Mouse (Mus musculus) brain, embryonic 14.5 days (tissue): ENCODE measurements around the gene Csnk1d.

Experiments
- CTCF ChIP-seq: fragments of 200-500 bp; IDR thresholded peaks from 2 replicates; pipeline ENCODE4 v1.5.1; 2012; ENCODE audit warnings: inconsistent platforms, mild to moderate bottlenecking, moderate library complexity, borderline replicate concordance; ENCODE audit not compliant: insufficient read depth, insufficient read length; ENCODE audit errors: extremely low read depth
- POLR2A ChIP-seq: fragments of 200-500 bp; IDR thresholded peaks from 2 replicates; pipeline ENCODE4 v1.6.1; 2012; ENCODE audit warnings: mild to moderate bottlenecking, inconsistent platforms, borderline replicate concordance; ENCODE audit not compliant: poor library complexity, insufficient read depth, insufficient read length, severe bottlenecking; ENCODE audit errors: extremely low read depth

GRCm38 (mm10) chr11:120932564-120933398, 58.3 kb downstream of the Csnk1d start, which contains the start of gene Ccdc57:
- TF ChIP-seq CTCF (no peak), POLR2A (0 out of 2 replicates have a peak, but pooled peaks have one; percentile 25)
